Mouse (Mus musculus): ENCODE measurements at regions not wholly inside any gene's neighbourhood (a gene's known extent, or its start where the extent isn't known, plus 50 kb on each side); places are given as distances from the start of the nearest gene placed in this dataset.

DNA sequence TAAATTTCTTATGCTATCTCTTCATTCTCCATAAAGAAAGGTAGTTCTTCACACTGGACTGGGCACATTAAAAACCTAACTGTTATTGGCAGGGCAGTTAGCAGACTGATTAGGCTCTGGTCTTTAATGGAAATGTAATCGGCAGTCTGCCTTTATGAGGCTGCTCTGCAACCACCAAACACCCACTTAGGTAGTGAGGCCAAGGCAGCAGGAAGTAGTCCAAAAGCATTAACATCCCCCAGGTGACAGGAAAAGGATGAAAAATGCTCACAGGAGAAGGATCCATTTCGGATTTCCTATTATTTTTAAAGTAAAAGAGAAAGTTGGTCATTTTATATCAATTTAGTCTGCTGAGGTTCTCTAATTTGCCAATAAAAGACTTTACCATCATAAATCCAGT is 528.9 kb upstream of the Dppa4 start:
- no peak for DNase-seq (ENCODE audit: low spot score in 2 of 2)

DNA sequence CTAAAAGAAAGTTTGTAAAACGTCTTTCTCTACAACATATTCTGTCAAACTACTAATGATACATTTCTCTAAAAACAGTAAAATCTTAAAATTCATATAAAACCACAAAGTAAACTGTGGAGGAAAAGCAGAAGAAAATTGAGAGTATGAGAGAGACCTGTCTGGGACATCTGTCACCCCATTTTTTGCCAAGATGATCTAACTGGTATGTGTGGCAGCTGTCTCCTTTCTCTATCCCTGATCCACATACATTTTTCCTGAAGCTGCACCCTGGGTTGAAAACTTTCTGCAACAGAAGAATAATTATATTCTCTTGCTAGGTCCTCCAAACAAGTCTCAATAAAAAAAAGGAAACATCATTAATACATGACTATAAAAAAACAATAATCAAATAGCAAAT is 525.2 kb upstream of the Dppa4 start:
- DNase-seq (ENCODE audit: low spot score in 2 of 2), result no peak

DNA sequence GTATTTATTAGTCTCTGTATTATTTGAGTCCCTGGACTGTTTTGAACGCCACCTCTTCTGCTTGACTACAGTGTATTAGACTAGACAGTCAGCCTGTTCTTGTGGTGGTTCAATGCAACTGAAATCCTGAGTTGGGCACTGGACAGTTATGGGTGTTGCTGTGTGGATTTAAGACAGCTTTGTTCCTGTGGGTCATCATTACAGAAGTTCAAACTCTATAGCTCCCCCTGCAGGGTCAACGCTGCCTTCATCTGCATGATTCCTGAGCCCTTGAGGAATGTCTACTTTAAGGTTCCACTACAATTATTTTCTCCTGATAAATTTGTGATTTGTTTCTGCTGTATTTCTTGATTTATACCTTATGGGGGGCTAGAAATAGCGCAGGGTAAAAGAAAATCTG is 517.8 kb upstream of the Dppa4 start:
- DNase-seq (ENCODE audit: low spot score in 2 of 2), result peak in 1 of 2 experiments; percentile 26

DNA sequence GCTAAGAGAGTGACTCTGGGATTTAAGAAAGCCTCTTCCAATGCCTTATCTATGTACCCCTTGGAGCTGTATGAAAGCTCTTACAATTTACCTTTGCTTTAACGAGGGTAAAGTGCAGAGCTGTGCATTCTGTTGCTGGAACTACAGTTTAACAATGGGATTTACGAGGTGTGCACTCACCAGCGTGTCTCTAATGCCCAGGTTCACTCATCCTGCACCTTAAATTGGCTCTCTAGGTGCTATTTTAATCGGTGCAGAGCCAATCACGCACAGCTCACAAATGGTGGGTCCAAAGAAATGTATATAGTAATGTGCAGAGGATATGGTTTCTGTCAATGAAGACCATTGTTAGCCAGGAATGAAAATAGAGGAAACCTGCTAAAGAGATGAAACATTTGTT is 495.0 kb upstream of the Dppa4 start:
- no peak for DNase-seq (ENCODE audit: low spot score in 2 of 2)

DNA sequence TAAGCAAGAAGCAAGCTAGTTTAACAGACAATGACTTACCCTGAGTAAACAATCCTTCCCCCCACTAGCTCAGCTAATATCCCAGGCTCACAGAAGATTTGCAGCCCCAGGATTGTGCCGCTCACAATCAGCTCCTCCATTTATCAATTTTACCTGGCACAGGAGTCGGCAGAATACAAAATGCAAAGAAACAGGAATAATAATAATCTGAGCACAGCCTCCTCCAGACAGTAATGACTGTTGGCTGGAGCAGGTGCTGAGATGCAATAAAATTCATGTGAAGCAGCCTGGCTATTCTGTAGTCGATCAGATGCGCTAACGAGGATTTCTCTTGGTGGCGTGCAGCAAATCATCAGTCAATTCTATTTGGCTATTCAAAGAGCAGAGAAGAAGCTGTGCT is 492.9 kb upstream of the Dppa4 start:
- no peak for DNase-seq (ENCODE audit: low spot score in 2 of 2)

DNA sequence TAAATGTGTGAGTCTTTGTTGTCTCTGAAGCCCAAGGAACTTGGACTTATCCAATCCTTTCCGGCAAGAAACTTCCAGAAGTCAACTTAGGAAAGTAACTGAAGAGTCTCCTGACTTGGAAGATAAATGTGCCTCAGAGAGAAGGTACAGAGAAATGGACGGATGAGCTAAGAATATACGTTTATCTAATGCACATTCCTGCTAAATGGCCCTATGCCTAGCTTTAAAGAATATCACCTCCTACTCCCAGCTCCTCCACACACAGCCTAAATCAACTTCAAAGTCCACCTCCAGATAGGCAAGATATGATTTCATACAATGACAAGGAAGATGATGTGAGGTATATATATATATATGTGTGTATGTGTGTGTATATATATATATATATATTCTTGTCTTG is 492.1 kb upstream of the Dppa4 start:
- peak; percentile 5 to 15 for DNase-seq (ENCODE audit: low spot score in 2 of 2)

DNA sequence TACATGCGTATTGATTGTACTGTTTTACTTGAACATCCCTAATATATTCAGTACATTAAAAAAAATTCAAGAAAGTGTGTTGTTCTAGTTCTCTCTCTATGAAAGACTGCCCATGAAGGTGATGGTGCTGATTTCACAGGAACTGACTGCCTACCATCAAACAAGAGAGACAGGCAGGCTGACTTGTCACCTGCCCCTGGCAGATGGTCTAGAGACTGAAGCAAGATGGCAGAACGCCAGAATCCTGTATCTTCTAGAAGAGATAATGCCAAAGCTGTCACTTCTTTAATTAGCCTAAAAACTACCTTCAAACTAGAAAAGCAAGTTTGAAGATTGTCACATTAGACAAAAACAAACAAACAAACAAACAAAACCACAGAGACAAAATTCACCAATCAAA is 484.7 kb upstream of the Dppa4 start:
- no peak for DNase-seq (ENCODE audit: low spot score in 2 of 2)

DNA sequence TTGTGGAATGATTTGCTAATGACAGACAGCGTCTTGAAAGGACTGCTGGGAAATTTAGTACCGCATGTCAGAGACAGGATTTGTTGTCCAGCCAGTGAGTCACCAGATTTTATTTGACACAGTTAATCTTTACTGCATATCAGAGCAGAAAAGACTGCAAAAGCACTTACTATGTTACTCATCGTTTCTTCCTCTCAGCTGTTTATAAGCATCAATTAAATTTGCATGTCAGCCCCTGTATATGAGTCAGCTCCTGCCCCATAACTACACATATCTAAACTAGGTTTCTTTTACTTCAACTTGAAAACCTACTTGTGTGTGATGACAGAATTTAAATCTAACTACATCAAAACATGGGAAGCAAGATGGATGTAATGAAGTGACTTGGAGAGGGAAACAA is 440.4 kb upstream of the Dppa4 start:
- DNase-seq (ENCODE audit: low spot score in 2 of 2), result no peak

DNA sequence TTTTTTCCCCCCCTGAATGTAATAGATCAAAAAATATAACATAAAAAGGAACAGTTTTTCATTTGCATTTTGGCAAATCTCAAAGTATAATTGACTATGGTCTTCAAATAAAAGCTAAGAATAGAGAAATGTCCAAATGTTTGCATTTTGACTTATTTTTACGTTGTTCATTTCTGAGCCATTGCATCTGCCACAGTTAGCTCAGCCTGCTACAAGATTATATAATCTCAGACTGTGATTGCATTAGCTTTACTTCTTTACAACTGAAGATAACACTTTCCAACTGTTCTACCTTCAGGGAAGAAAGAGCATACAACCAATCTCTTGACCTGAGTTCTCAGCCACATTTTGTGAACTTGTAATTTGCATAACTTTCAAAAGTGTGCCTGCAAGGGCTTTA is 431.9 kb upstream of the Dppa4 start:
- DNase-seq (ENCODE audit: low spot score in 2 of 2), result no peak

DNA sequence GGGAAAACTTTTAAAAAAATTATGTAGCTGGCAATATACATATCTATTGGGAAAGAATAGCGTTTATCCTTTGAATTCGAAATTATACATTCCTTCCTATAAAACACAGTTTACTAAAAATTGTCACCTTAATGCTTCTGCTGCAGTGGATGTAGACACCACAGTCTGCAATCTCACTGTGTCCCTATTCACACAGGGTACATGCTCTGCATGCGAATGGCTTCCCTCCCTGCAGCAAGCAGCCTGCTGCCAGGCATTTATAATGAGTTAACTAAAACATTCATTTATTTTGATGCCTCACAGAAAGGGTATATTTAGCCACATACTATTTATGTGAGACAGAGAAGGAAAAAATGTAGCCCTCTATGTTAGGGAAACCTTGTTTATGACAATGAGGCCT is 423.7 kb upstream of the Dppa4 start:
- DNase-seq (ENCODE audit: low spot score in 2 of 2), result no peak

DNA sequence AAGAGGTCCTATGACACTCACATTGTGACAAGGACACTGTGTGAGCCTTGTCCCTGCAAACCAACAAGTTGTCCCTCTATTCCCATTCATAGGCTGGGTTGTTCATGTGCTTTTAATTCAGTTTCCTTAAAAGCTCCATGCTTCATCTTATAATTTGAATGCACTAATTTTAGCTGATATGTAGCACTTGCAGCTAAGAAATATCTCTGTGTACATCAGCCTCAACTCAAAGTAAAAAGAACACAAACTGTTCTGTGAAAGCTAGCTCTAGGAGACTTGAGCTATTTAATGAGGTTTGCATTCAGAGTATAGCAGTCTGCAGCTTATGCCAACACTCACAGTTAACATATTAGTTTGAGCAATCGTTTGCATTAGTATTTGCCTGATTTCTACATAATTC is 408.3 kb upstream of the Dppa4 start:
- peak in 1 of 2 experiments; percentile 8 for DNase-seq (ENCODE audit: low spot score in 2 of 2)

DNA sequence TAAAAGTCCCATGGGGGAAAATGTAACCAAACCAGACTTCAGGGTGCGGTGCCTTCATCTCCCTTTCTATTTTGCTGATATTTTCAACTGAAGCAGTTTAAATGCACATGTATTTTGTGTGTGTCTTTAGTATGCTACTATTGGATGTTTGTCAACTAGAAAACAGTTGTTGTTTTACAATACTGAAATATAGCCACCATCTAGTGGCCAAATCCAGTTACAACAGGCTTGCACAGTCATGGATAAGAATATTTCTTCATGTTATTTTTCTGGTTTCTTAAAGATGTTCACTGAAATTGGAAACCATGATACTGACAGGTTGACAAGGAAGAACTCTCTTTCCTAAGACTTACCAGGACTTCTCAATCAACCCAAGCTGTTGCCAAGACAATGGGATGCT is 400.1 kb upstream of the Dppa4 start:
- DNase-seq (ENCODE audit: low spot score in 2 of 2), result peak in 1 of 2 experiments; percentile 9

DNA sequence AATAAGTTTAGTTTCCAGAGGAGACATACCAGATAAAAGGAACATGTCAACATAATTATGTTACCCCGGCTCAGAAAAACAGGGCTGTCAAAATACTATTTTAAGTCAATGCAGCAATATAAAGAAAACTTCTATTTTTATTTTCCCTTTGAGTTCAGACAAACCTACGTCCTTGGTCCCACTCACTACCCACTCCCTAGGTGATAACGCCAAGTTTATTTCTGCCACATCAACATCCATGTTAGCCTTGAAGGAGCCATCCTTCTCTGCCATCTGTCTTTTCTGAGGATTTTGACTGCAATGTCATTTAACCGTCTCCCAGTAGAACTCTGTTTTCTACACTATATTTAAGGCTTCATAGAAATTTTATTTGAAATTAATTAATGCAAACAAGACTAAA is 396.5 kb upstream of the Dppa4 start:
- peak in 1 of 2 experiments; percentile 17 for DNase-seq (ENCODE audit: low spot score in 2 of 2)

DNA sequence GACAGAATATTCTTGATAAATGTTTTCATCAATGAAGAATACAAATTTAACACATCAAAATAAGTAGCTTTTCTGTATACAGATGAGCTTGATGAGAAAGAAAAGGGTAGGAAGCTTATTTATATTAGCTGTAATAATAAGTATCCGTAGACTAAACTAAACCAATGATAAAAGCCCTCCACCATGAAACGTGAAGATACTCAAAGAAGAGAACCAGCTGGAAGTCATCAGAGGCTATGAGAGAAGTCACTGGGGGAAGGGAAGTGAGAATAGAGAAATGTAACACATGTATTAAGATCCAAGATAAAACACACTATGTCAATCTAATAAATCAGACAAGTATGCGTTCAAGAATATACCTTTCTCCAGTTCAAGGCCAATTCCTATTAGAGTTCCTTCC is 382.7 kb upstream of the Dppa4 start:
- no peak for DNase-seq (ENCODE audit: low spot score in 2 of 2)

DNA sequence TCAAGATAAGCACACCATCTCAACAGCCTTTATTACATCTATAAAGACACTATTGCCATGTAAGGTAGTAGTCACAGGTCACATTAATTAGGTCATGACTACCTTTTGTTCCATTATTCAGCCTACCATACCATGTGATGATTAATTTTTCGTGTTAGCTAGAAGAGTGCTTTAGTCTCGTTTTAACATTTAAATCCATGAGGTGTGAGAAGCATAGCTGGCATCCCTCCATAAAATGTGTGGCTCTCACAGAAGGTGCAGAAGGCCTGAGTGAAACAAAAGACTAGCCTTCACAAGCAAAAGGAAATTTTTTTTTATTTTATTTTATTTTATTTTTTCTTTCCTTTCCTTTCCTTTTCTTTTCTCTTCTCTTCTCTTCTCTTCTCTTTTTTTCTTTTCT is 345.5 kb upstream of the Dppa4 start:
- DNase-seq (ENCODE audit: low spot score in 2 of 2), result no peak
